ENCODE assay signal across 1 mouse cellular context in the genomic region with DNA sequence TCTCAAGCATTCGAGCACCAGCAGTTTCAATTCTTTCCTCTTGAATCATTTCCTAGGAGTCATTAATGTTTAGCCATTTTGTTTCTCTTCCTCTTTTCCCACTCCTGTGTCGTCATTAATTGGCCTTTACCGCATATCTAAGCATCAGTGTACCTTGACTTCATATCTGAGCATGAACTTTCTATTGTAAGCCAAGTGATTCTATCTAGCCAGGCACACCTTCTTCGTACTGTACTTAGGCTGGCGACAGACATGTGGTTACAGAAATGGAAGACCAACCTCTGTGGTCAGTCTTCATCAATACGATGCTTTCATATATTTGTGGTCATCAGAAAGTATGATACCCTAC.
TF ChIP-seq lines count a peak whose summit lies in the region.

No protein-coding gene starts in this region.

TF ChIP-seq in CH12.LX, 34 proteins besides CTCF, POLR2A, EP300 and RAD21 (continued from another document):
- TF ChIP-seq NELFE (IDR thresholded peaks at IDR 0.05; ENCODE audit: low read depth, low read length): no peak
- no peak for TF ChIP-seq MAX (IDR thresholded peaks at IDR 0.05; ENCODE audit: low read length)
- no peak for TF ChIP-seq E2F4 (IDR thresholded peaks at IDR 0.05; ENCODE audit: insufficient replicate concordance, low read depth, low read length)
- TF ChIP-seq MAFK (IDR thresholded peaks at IDR 0.05; ENCODE audit: insufficient replicate concordance, low read length): no peak
- no peak for TF ChIP-seq SMC3 (IDR thresholded peaks at IDR 0.05; ENCODE audit: low read depth, low read length)
- TF ChIP-seq HCFC1 (IDR thresholded peaks at IDR 0.05; ENCODE audit: low read depth, low read length): no peak
- no peak for TF ChIP-seq USF2 (conservative IDR thresholded peaks at IDR 0.05; ENCODE audit: low read depth, low read length)
- TF ChIP-seq CHD1 (IDR thresholded peaks at IDR 0.05; ENCODE audit: low read depth, low read length): no peak
- no peak for TF ChIP-seq ZC3H11A (IDR thresholded peaks at IDR 0.05; ENCODE audit: low read depth, low read length)
- TF ChIP-seq MYC (IDR thresholded peaks at IDR 0.05; ENCODE audit: low read depth, low read length): no peak
- no peak for TF ChIP-seq GABPA (IDR thresholded peaks at IDR 0.05; ENCODE audit: insufficient replicate concordance, low read depth, low read length)
- no peak for TF ChIP-seq ELF1 (IDR thresholded peaks at IDR 0.05; ENCODE audit: low read depth, low read length)
